Mouse (Mus musculus) liver, adult 2 months (tissue): ENCODE results near the gene Olfr397.

Source experiments
- CTCF ChIP-seq: fragments of 200-500 bp; IDR thresholded peaks from 2 replicates; pipeline ENCODE4 v1.5.1; 2011; ENCODE audit warnings: low read depth, low read length, control low read depth
- POLR2A ChIP-seq: fragments of 200-500 bp; IDR thresholded peaks from 2 replicates; pipeline ENCODE4 v1.6.1; 2011; ENCODE audit warnings: low read length, control low read depth; ENCODE audit not compliant: insufficient read depth; ENCODE audit errors: extremely low read depth

DNA sequence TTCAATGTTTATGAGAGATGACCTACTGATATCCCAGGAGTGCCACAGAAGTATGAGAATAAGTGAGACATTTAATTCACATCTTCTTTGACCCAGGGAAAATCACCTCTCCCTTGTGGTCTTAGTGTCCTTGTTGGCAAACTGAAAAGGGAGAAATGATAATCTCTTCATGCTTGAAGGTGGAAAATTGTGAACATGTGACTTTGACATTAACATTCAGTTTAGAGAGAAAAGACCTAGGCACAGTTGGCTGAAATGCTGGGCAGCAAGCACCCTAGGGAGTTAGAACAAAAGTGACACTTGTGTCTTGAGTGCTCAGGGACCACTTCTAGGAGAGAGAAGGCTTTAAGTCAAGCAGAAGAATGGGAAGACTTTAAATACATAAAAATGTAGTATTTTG, 29.7 kb downstream of the Olfr397 start, which contains the start of gene Olfr398:
- TF ChIP-seq CTCF (no peak), POLR2A (no peak)
